Mouse (Mus musculus) spleen, embryonic (tissue): ENCODE data around the gene Pabpn1.
"Not testable (repeated sequence)": the region's sequence is repeated elsewhere in the genome, so short reads cannot be mapped to it uniquely, and the experiment has no call there.

Experiments
- CTCF ChIA-PET: fragments of 350-600 bp; sonication (Branson Sonifier 250); formaldehyde crosslinking; loops from one replicate; lab custom pipeline; 2022; lab: Charles Lee

The Pabpn1 gene

GRCm38 (mm10) chr14:54935904-54936830 lies 43.9 kb downstream of the Pabpn1 start, which contains the start of gene Cmtm5:
TSS of gene Cmtm5 (plus strand) at chr14:54936261.
- CTCF ChIA-PET, result no interaction called here

GRCm38 (mm10) chr14:54936831-54937160 lies 44.5 kb downstream of the Pabpn1 start:
- CTCF ChIA-PET, result no interaction called here

- CTCF ChIA-PET, result interaction anchor here (0.6 kb wide), 2 partner anchors 111 to 334 kb away, joined by 4 to 7 read pairs; no protein-coding TSS in a partner anchor
Observed at GRCm38 (mm10) chr14:54937361-54938182, 45.3 kb downstream of the Pabpn1 start.

- CTCF ChIA-PET, result interaction anchor here (0.6 to 1.1 kb wide), 3 partner anchors 16 to 332 kb away, joined by 3 to 4 read pairs (median 3); no protein-coding TSS in a partner anchor
Observed at GRCm38 (mm10) chr14:54938431-54939219, 46.3 kb downstream of the Pabpn1 start.

- CTCF ChIA-PET, result interaction anchor here (0.6 to 1.1 kb wide), 2 partner anchors 96 to 104 kb away, joined by 3 to 15 read pairs; no protein-coding TSS in a partner anchor
Observed at GRCm38 (mm10) chr14:54939434-54940175, 47.3 kb downstream of the Pabpn1 start.

GRCm38 (mm10) chr14:54940176-54940530 lies 47.9 kb downstream of the Pabpn1 start:
- CTCF ChIA-PET, result no interaction called here

GRCm38 (mm10) chr14:54941024-54941978 lies 49.0 kb downstream of the Pabpn1 start:
- CTCF ChIA-PET, result interaction anchor here (0.7 kb wide), 1 partner anchor 116 kb away, joined by 7 read pairs; no protein-coding TSS in a partner anchor

GRCm38 (mm10) chr14:54942479-54942878 lies 50.2 kb downstream of the Pabpn1 start:
- CTCF ChIA-PET, result no interaction called here

- CTCF ChIA-PET, result no interaction called here
Observed at GRCm38 (mm10) chr14:54943971-54944370, 51.7 kb downstream of the Pabpn1 start.

GRCm38 (mm10) chr14:54944939-54945338 lies 52.6 kb downstream of the Pabpn1 start:
- CTCF ChIA-PET, result no interaction called here

GRCm38 (mm10) chr14:54945975-54946704 lies 53.8 kb downstream of the Pabpn1 start:
- CTCF ChIA-PET, result interaction anchor here (0.5 kb wide), 1 partner anchor 80 kb away, joined by 14 read pairs; no protein-coding TSS in a partner anchor

- CTCF ChIA-PET, result not testable (repeated sequence)
Observed at GRCm38 (mm10) chr14:54947008-54947407, 54.7 kb downstream of the Pabpn1 start.
